Mouse (Mus musculus): ENCODE data around the gene Zfp978. TPM values are rescaled to one million over a fixed set of nuclear protein-coding genes. Genes with fewer than 3 reads are reported as not detected.
"Not testable (repeated sequence)": the region's sequence is repeated elsewhere in the genome, so short reads cannot be mapped to it uniquely, and the experiment has no call there.

The Zfp978 gene
- total and polyA plus RNA-seq, 3 experiments, result 0.60 TPM; not detected in 2

GRCm38 (mm10) chr4:147400848-147401715, 40.0 kb downstream of the Zfp978 start:
- not testable (repeated sequence) for ATAC-seq (ENCODE audit: extremely low read depth, insufficient number of reproducible peaks, low FRiP score, poor library complexity, severe bottlenecking); H3K4me1 ChIP-seq (ENCODE audit: insufficient read depth, low read depth, low read length); H3K27me3 ChIP-seq (ENCODE audit: insufficient read depth, low read length); DNase-seq (ENCODE audit: low spot score); H3K4me3 ChIP-seq (ENCODE audit: low read depth, low read length); H3K36me3 ChIP-seq (replicated peaks)
- peaks cover 53% of the 10 kb centered on the region for H3K9me3 ChIP-seq (replicated peaks)

- ATAC-seq (ENCODE audit: extremely low read depth, insufficient number of reproducible peaks, low FRiP score, poor library complexity, severe bottlenecking); H3K36me3 ChIP-seq (replicated peaks); H3K4me1 ChIP-seq (ENCODE audit: insufficient read depth, low read depth, low read length); DNase-seq (ENCODE audit: low spot score); H3K4me3 ChIP-seq (ENCODE audit: low read depth, low read length); H3K27me3 ChIP-seq (ENCODE audit: insufficient read depth, low read length): not testable (repeated sequence)
- H3K9me3 ChIP-seq (replicated peaks), result peaks cover 56% of the 10 kb centered on the region
These were observed 40.8 kb downstream of the Zfp978 start for GRCm38 (mm10) chr4:147401736-147402506.

DNA sequence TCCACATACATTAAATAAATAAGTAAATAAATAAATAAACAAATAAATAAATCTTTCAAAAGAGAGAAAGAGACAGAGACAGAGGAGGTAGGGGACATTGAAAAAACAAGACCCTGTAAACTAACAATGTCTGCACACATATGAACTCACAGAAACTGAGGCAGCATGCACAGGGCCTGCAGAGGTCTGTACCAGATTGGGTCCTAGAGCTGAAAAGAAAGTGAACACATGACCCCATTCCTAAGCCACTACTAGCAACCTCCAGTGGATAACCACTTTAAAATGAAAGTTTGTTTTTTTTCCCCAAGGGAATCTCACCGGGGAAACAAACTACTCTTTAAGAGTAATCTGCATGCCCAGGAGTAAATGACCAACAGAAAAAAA, 41.4 kb downstream of the Zfp978 start:
- H3K9me3 ChIP-seq (replicated peaks), result peaks cover 52% of the 10 kb centered on the region
- H3K4me3 ChIP-seq (ENCODE audit: low read depth, low read length), result not testable (repeated sequence)

DNA sequence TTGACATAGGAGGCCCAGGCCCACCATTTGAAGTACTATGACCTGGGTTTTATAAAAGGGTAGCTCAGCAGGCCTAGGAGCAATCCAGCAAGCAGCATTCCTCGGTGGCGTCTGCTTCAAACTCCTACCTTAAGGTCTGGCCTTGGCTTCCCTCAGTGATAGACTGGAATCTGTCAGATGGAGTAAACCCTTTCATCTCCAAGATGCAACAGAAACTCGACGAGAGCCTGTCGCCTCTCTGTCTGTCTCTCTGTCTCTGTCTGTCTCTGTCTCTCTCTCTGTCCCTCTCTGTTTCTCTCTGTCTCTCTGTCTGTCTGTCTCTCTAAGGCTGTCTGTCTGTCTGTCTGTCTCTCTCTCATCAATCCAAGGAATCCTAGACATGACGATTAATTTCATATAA, 42.4 kb downstream of the Zfp978 start:
- H3K9me3 ChIP-seq (replicated peaks), result peaks cover 46% of the 10 kb centered on the region
- not testable (repeated sequence) for DNase-seq (ENCODE audit: low spot score); H3K36me3 ChIP-seq (replicated peaks); ATAC-seq (ENCODE audit: extremely low read depth, insufficient number of reproducible peaks, low FRiP score, poor library complexity, severe bottlenecking); H3K27me3 ChIP-seq (ENCODE audit: insufficient read depth, low read length); H3K4me1 ChIP-seq (ENCODE audit: insufficient read depth, low read depth, low read length); H3K4me3 ChIP-seq (ENCODE audit: low read depth, low read length)

More for the DNA sequence above, 41.4 kb downstream of the Zfp978 start:
- not testable (repeated sequence) for ATAC-seq (ENCODE audit: extremely low read depth, insufficient number of reproducible peaks, low FRiP score, poor library complexity, severe bottlenecking); H3K36me3 ChIP-seq (replicated peaks); DNase-seq (ENCODE audit: low spot score); H3K27me3 ChIP-seq (ENCODE audit: insufficient read depth, low read length); H3K4me1 ChIP-seq (ENCODE audit: insufficient read depth, low read depth, low read length)

- H3K27me3 ChIP-seq (ENCODE audit: insufficient read depth, low read length); H3K36me3 ChIP-seq (replicated peaks); DNase-seq (ENCODE audit: low spot score); H3K4me3 ChIP-seq (ENCODE audit: low read depth, low read length); H3K4me1 ChIP-seq (ENCODE audit: insufficient read depth, low read depth, low read length): not testable (repeated sequence)
- peaks cover 41% of the 10 kb centered on the region for H3K9me3 ChIP-seq (replicated peaks)
- ATAC-seq (ENCODE audit: extremely low read depth, insufficient number of reproducible peaks, low FRiP score, poor library complexity, severe bottlenecking), result peak; percentile 42
These were observed 43.1 kb downstream of the Zfp978 start for GRCm38 (mm10) chr4:147403931-147404913.

- Histone ChIP-seq H3K9me3 (replicated peaks) (peaks cover 24% of the 10 kb centered on the region), H3K27me3 (ENCODE audit: insufficient read depth, low read length) (no peaks in the 10 kb centered on the region), H3K4me3 (ENCODE audit: low read depth, low read length) (no peak overlapping the region), H3K4me1 (ENCODE audit: insufficient read depth, low read depth, low read length) (no peaks in the 10 kb centered on the region), H3K36me3 (replicated peaks) (no peaks in the 10 kb centered on the region)
- ATAC-seq (ENCODE audit: extremely low read depth, insufficient number of reproducible peaks, low FRiP score, poor library complexity, severe bottlenecking) (no peak), DNase-seq (ENCODE audit: low spot score) (no peak)
- TF ChIP-seq GATA1 (IDR thresholded peaks at IDR 0.05; ENCODE audit: borderline replicate concordance, low read length) (no peak), CTCF (IDR thresholded peaks at IDR 0.05; ENCODE audit: low read depth, low read length) (no peak), TAL1 (conservative IDR thresholded peaks at IDR 0.05; ENCODE audit: low read depth, low read length) (no peak), POLR2AphosphoS5 (IDR thresholded peaks at IDR 0.05; ENCODE audit: insufficient replicate concordance, low read depth, low read length) (no peak), GATA2 (IDR thresholded peaks at IDR 0.05; ENCODE audit: borderline replicate concordance, low read depth, low read length) (no peak)
These were observed 45.8 kb downstream of the Zfp978 start for GRCm38 (mm10) chr4:147406735-147407462.

Data from G1E (cell line).